Mouse (Mus musculus) embryo, embryonic 11 days (tissue): ENCODE measurements around the gene Pik3ap1.
"Not testable (repeated sequence)": the region's sequence is repeated elsewhere in the genome, so short reads cannot be mapped to it uniquely, and the experiment has no call there.

Experiments used
- DNase-seq: peaks from one replicate; pipeline ENCODE4 v3.0.0-alpha.2; 2015

Pik3ap1 gene

DNA sequence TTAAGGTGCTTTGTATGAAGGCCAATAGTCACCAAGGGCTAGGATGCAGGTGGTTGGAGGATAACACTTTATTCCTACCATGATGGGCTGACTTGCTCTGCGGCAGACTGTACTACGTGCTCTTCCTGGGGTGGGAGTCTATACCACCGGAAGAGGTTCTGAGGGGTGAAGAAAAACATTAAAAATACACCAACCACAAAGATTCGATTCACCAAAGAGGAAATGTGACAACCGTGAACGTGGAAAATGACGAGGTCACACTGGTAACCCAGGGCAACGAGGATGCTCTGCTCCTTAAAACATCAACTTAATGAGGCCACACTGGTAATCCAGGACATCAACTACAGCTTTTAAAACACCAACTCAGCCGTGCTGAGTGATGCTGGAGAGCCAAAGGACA lies 56.2 kb downstream of the Pik3ap1 start:
- no peak for DNase-seq

DNA sequence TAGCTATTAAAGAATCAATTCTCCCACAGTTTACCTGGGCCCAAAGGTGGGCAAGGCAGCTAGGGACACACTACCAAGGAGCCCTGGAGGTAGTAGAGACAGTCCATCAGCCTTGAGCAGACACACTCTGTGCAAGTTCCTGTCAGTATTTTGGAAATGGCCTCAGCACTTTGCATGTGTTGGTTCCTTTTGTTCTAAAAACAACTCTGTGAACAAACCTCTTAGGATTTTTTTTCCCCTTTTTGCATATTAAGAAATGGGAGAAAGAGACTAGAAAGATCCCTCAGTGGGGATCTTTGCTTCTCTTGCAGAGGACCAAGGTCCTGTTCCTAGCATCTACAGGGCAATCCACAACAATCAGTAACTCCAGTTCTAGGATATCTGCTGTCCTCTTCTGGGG lies 61.1 kb downstream of the Pik3ap1 start:
- DNase-seq: no peak

DNA sequence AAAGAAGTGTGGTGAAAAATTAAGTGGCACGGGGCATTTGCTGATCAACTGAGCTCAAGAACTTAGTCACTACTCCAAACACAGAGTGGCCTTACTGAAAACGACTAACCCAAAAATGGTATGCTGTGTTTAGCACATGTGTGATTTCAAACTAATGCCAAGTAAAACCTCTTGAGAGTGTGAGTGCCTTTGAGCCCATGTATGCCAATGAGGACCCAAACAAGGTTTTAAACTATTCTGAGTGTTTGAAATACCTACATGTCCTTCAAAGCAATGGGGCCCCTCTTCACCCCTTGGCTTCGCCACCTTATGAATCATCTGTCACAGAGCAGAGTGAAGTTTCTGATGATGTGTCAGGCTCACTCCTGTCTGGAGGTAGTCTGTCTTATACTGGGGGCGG lies 61.8 kb downstream of the Pik3ap1 start:
- no peak for DNase-seq

DNA sequence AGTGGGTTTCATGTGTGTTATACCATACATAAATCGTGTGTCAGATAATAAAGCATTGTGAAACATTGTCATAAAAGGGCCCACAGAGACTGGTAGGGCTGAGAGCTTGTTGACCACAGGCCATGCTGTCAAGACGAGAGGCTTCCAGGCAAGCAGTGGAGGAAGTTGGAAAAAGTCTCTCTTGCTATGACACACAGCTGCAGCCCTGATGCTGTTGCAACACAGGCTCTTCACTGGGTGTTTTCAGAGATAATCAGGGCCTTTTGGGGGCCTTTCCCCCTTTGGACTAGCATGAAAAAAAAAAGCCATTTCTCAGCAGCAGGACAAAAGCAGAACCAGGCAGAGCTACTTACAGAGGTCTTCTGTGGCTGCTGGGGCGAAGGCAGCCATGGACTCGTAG lies 63.8 kb downstream of the Pik3ap1 start:
- no peak for DNase-seq

DNA sequence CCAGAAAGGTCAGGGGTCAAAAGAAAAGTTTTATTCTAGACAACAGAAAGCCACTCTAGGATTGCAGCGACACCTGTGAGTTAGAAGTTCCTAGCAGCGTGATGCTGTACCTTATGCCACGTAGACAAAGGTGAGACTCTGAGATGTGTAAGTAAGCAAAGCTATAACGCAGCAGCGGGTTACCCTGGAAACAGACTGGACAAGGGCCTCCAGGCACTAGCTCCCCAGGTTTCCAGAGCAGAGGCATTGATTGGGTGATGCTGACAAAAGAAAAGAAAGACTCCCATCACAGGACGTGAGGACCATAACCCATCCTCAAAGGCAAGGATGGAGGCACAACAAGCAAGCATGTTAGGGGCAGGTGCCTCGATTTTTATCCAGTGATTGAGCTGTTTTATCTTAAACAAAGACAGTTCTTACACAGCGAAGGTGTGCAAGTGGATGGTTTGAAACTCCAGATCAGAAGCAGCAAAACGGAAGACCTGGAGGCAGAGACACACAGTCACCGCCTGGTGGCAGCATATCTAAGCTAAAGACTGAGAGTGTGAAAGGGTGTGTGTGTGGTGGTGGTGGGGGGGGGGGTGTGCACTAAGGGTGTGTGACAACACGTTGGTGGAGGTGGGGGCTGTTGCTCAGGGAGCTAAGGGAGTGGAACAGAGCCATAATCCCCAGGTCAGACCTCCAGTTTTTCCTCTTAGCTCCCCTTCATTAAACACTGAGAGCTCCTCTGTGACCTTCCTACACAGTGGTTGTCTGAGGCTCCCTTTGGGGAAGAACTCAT lies 67.4 kb downstream of the Pik3ap1 start:
- peak; percentile 82 for DNase-seq

DNA sequence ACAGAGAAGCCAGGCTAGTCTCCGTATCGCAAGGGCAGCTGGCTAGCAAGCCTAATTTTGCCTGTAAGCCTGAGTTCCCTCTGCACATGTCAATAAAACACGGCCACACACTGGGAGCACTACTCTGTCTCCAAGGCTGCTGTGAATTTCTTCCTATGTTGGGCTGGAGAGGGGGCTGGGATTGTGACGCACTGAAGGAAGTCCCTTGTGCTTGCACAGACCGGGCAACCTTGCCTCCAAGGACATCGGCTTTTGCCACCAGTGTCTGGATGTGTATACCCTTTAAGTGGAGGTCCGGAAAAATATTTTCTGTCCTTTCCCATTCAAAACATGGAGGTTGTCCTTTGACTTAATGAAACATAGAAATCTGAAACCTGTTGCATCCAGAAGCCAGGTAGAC lies 70.2 kb downstream of the Pik3ap1 start:
- DNase-seq: no peak

DNA sequence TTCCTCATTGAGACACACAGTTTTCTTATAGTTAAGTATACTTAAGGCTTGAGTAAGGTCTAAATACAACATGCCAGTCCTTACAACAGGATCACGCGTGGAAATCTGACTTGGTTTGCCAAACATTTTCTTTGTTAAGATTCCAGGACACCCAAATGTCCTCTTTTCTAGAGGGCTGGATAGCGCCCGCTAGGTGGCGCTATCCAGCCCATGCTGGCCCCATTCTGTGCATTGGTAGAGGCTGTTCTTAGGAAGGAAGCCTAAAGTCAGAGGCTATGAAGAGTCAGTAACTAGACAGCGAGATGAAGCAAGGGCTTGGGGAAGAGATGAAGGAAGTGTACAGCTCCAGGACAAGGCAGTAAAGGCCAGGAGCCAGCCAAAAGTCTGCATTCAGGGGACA lies 71.2 kb downstream of the Pik3ap1 start:
- DNase-seq: peak; percentile 70

DNA sequence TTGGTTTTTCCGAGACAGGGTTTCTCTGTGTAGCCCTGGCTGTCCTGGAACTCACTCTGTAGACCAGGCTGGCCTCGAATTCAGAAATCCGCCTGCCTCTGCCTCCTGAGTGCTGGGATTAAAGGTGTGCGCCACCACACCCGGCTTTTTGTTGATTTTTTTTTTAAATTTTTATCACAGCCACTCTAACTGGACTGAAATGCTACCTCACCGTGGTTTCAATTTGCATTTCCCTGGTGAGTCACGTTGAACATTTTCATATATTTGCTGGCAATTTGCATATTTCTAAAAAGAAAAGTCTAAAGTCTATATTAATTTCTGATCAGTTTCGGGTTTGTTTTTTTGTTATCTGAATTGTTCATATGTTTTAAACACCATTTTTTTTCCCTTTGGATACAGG lies 72.3 kb downstream of the Pik3ap1 start:
- DNase-seq: not testable (repeated sequence)

DNA sequence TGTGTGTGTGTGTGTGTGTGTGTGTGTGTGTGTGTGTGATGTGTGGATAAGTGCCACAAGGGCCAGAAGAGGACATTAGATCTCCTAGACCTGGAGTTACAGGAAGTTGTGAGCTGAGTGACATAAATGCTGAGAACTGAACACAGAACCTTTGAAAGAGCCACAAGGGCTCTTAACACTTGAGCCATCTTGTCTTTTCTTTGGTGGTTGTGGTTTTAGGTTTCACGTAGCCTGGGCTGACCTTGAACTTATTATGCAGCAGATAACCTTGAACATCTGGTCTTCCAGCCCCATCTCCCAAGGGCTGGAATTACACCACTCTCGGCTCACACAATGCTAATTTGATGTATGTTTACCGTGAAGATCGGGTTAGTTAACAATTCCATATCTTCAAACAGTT lies 72.9 kb downstream of the Pik3ap1 start:
- no peak for DNase-seq

DNA sequence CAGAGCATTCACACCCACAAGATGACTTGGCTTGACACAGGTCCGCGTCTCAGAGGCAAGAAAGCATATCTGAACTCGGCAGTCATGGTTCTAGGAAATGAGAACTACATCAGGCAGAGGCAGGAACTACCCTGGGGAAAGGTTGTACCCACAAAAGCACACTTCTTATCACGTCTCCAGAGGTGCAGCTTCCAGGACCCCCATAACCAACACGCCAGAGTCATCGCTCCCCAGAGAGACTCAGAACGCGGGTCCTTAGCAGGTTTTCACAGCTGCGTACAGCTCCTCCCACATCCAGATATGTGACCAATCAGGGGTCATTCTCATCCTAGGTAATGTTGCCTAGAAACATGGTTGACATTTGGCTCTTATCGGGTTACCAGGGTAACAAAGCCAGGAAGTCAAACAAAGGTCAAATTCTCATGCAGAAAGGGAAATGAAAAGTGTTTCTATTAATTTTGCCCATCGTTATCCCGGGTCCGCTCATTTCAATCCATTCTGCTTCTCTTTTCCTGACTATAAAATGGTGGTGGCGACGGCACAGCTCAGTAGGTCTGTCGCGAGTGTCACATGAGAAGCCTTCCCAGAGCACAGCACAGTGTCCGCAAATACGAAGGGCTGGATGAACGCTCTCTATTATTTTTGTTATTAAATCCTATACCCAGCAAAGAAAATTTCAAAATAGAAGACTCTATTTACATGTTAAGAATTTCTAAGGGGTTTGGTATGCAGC lies 73.8 kb downstream of the Pik3ap1 start:
- peak; percentile 66 for DNase-seq

DNA sequence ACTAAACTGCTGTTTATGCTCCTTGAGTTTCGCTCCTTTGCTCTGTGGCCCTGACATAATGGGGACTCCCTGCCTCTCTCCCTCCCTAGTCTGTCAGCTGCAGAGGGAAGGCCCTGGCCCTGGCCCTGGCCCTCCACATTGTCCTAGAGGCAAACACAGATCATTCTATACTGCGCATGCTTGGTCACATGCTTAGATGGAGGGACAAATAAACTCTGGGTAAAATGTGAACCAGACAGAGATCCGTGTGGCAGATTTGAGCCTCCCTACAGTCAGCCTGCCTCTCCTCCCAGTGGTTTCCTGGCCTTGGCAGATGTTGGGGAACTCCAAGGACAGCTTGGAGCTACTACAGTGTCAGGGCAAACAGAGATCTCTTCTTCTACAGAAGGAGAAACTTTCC lies 81.0 kb downstream of the Pik3ap1 start:
- no peak for DNase-seq

DNA sequence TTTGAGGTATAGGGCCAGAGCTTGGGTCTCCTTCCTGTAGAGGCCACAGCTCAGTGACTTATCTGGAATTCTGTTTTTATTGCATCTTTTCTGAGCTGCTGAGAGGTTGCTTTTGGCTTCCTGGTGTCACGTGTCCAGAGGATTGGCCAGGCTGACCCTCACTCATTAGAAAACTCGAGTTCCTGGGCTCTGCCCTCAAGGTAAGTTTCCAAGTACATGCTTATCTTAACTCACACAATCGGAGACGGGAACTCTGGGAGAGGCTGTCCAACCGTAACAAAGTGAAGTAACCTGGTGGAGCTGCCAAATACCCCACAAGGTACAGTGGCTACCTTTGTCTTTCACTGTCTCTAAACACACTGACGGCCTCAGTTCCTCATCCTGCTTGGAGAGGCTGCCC lies 81.5 kb downstream of the Pik3ap1 start:
- no peak for DNase-seq

DNA sequence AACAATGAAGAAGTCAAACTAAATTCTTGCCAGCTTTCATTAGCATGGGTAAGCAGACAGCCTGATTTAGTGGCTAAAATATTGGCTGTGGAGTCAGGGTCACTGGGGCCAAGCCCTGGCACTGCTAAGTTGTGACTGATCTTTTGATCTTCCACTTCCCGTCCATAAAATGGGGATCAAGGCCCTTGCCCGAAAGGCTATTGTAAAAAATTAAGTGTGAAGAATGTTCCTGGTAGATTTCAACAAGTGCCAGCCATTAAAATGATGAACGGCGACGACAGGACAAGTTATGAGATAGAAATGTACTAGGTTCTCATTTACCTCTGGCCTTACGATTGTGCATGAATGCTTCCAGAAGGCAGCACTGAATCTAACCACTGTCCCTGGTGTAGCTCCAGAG lies 83.0 kb downstream of the Pik3ap1 start:
- peak; percentile 52 for DNase-seq

DNA sequence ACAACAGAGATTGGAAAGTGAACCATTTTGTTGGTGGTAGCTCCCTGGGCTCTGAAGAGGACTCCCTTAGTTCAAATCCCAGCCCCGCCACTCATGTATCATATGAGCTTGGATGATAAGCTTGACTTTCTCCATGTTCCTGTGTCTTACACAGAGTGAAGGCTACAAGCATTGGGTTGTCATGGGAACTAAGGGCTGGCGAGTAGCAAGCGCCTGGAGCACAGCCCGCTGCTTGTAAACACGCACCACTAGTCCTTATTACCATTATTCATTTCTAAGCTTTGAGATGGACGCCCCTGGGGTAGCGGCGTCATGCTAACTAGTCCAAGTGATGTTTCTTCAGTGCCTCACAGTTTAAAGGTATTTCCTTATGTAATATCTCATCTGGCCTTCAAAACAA lies 85.5 kb downstream of the Pik3ap1 start:
- no peak for DNase-seq

DNA sequence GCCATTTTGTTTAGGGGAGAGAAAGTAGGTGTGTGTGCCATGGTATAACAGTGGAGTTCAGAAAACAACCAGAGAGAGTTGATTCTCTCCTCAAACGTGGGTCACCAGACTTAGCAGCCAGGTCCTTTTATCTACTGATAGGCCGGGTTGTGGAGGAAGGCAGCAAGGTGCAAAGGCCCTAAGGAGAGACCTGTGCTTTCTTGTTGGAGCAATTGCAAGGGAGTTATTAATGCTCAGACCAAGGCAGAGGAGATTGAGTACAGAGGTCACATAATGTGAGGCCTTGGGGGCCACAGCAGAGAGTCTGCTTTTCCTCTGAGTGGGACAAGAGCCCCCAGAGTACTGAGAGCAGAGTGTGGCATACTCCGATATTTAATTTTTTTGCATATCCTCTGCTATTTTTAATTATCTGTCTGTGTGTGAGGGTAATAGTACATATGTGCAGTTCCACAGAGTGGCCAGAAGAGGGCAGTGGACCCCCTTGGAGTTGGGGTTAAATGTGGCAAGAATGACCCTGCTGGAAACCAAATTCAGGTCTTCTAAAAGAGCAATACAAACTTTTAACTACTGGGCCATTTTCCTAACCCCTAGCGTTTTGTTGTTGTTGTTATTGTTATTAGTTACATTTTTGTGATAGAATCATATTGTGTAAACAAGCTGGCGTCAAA lies 93.8 kb downstream of the Pik3ap1 start:
- DNase-seq: no peak

DNA sequence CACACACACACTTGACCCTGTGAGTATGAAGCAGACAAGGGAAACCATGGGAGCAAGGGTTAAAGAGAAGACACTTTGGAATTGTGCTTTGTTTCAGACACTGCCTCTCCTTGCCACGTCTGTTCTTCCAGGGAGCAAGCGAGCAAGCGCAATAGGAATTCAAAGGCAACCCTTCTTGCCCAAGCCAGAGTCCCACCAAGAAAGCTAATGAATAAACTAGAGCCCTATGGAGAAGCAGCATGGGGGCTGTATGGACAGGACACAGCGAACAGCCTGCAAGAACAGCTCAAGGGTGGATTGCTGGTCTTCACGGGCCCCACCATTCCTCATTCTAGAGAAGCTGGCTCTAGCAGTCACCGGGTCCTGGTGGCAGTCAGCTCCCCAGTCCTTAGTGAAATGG lies 96.3 kb downstream of the Pik3ap1 start:
- no peak for DNase-seq

DNA sequence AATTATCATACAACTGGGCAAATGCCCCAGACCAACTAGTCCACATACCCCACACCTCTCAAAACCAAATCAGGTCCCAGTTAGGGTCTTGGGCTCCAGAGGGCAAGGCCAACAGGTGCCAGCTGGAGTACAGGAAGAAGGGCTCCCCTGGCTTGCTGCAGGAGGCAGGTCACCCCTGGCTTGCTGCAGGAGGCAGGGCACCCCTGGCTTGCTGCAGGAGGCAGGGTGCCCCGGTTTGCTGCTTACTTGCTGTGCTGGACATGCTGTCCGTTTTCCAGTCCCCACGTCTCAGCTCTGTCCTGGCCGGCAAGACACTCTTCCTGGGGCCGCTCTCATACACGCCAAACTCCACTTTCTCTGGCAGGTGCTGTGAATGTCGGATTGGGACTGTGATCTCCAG lies 97.7 kb downstream of the Pik3ap1 start:
- DNase-seq: no peak

DNA sequence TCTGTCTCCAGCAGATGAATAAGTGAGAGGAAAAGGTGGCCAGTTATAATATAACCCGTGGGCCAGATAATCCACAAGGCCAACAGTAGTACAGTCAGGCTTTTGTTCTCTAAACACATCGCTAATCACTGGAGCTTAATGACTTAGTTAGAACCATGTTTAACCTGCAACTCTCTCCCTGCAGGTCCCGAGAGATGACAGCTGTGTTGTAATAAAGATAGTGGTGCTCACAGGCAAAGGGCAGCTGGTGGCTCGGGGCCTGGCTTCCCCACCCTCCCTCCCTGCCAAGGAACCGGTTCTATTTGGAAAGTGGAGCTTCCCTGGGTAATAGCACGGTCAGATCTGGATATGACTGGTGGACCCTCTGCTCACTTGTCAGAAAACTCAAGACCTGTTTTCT lies 100.4 kb downstream of the Pik3ap1 start:
- no peak for DNase-seq

DNA sequence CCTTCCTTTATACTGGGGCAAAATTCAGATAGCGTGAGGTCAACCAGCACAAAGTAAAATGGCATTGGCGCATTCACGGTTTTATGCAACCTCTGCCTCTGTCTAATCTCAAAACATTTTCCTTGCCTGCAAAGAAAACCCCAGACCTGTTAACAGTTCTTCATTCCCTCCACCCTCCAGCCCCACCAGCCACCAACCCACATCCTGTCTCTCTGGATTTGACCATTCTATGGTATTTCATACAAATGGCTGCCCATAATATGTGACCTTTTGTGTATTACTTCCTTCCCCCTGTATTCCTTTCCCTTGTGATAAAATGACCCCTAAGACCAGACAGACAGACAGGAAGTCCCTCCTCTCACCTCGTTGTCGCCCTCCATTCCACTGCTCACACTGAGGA lies 102.2 kb downstream of the Pik3ap1 start:
- DNase-seq: no peak

DNA sequence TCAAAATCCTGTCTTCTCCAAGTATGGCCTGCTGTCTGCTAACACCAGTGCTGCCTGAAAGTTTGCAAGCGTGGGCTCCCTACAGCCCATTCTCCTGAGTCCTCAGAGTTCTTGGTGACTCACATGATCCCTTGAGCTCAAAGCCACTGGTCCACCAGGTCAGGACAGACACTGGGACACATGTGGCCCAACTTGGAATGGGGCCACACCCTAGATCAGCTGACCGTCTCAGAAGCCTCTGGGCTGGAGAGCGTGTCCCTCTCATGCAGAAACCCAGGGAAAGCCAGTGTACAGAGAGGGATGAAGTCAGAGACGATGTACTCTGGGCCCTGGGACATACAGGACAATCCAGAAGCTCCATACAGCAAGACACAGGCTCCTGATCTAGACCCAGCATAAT lies 102.7 kb downstream of the Pik3ap1 start:
- DNase-seq: no peak

DNA sequence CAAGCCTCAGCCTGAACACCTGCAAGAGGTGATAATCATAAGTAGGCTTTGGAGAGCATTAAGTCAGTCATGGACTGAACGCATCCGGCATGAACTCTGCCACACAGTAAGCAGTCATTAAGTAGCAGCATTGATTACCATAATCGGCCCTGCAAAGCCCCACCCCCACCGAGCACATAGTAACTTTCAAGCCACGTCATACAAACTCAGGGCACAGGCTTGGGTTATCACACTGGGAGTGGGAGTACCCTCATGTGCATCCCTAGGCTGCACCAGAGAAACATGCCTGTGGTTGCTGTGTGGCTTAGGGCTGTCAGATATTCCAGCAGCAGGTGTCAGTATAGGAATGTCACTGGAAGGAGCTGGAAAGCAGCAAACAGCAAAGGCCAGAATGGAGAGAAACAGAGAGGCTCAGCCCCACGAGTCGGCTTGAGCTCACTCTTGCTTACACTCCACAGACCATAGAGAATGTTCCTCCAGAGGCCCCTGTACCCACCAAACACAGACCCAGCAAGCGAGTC lies 105.1 kb downstream of the Pik3ap1 start:
- no peak for DNase-seq

DNA sequence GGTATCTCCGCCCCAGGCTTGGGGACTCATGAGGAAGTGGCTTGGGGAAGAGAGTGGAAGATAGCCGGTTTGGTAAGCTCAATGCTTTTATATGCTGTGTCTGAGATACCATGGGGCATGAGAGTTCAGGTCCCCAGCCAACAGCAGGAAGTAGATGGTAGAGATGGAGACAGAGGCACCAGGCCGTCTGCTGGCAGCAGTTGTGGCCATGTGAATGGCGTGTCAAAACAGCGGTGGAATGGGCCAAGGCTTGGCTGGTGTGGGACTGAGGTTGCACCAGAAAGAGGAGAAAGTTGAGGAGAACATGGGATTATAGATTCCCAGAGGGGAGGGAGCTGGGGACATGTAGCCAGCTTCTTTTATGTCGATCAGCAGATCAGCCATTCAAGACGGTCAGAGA lies 106.3 kb downstream of the Pik3ap1 start:
- DNase-seq: no peak

DNA sequence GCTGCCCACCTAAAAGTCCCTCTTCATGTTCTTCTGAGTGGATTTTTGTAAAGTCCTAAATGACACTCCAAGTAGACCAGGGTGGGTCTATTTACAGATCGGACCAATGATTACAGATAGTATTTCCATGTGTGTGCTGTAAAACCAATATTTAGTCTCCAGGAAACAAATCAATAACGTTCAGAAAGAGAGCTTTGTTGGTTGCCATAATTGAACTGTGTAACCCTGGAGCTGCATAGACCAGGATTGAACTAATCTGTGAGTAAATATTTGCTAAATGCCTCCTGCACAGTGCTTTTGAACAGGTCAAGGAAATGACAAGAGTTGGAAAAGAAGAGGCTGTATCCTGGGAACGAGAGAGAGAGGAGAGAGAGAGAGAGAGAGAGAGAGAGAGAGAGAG lies 109.3 kb downstream of the Pik3ap1 start:
- no peak for DNase-seq

DNA sequence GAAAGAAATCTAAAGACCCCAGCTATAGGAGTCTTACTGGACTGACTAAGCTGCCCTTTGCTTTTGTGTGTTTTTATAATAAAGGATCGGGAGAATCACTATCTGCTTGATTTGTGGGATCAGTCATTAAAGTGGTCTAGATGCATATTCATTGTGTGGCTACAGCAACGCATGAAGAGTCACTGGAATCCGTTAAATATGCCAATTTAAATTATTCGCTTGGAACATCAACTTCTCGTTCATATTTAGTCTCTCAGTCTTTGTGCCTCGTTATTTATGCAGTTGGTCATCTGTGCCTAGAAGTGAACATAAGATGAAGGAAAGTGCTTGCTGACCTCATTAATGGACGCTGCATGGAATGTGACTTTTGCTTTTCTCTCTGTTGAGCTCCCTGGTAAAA lies 114.0 kb downstream of the Pik3ap1 start:
- DNase-seq: no peak
